Mouse (Mus musculus) intestine, embryonic 16.5 days (tissue): ENCODE measurements at regions not wholly inside any gene's neighbourhood (a gene's known extent, or its start where the extent isn't known, plus 50 kb on each side); places are given as distances from the start of the nearest gene placed in this dataset.

Experiments used
- ATAC-seq: fragments of 200-750 bp; cut with Nextera tagmentation; 2 replicates; pipeline ENCODE4 v1.8.0; 2017; ENCODE audit warnings: moderate TSS enrichment, moderate library complexity
- H3K27ac ChIP-seq: fragments of 300-500 bp; sonication (generic); 2 replicates; pipeline ENCODE4 v1.5.1; 2014; ENCODE audit warnings: mild to moderate bottlenecking, low read length
- H3K27me3 ChIP-seq: fragments of 300-500 bp; sonication (generic); replicated peaks from 2 replicates; pipeline ENCODE4 v1.6.1; 2014; ENCODE audit warnings: low read length, control low read depth, mixed read lengths; ENCODE audit not compliant: control insufficient read depth, insufficient read depth
- H3K36me3 ChIP-seq: fragments of 300-500 bp; sonication (generic); 2 replicates; pipeline ENCODE4 v1.6.1; 2014; ENCODE audit warnings: low read length, control low read depth; ENCODE audit not compliant: control insufficient read depth, insufficient read depth
- H3K4me1 ChIP-seq: fragments of 300-500 bp; sonication (generic); 2 replicates; pipeline ENCODE4 v1.6.1; 2014; ENCODE audit warnings: low read length, control low read depth, mixed read lengths; ENCODE audit not compliant: control insufficient read depth, insufficient read depth
- H3K4me2 ChIP-seq: fragments of 300-500 bp; sonication (generic); 2 replicates; pipeline ENCODE4 v1.6.1; 2014; ENCODE audit warnings: low read depth, low read length, control low read depth
- H3K4me3 ChIP-seq: fragments of 300-500 bp; sonication (generic); 2 replicates; pipeline ENCODE4 v1.5.1; 2014; ENCODE audit warnings: mild to moderate bottlenecking, low read length
- H3K9ac ChIP-seq: fragments of 300-500 bp; sonication (generic); 2 replicates; pipeline ENCODE4 v1.6.1; 2014; ENCODE audit warnings: low read depth, low read length
- H3K9me3 ChIP-seq: fragments of 300-500 bp; sonication (generic); 2 replicates; pipeline ENCODE4 v1.6.1; 2016; ENCODE audit warnings: low read length, control low read depth; ENCODE audit not compliant: control insufficient read depth
- WGBS: fragments of 180-500 bp; shearing (Covaris S2); extraction: QIAGEN DNeasy Blood & Tissue Kit; methylation state at CpG from one replicate; pipeline ENCODE4 v1.1.7; 2014; 5-methylcytosine and 5-hydroxymethylcytosine counted together

- no peak for ATAC-seq
- Histone ChIP-seq H3K4me1 (no peaks in the 10 kb centered on the region), H3K9ac (no peak overlapping the region), H3K27me3 (no peaks in the 10 kb centered on the region), H3K9me3 (no peaks in the 10 kb centered on the region), H3K4me3 (no peak overlapping the region), H3K27ac (no peak overlapping the region), H3K4me2 (no peak overlapping the region), H3K36me3 (no peaks in the 10 kb centered on the region)
- WGBS = 63% methylated on average over 4 of the region's 4 CpGs
Observed at GRCm38 (mm10) chr5:129406259-129406658, 94.8 kb upstream of the Sfswap start.

- Histone ChIP-seq H3K27ac (no peak overlapping the region), H3K9ac (no peak overlapping the region), H3K9me3 (no peaks in the 10 kb centered on the region), H3K4me2 (no peak overlapping the region), H3K27me3 (no peaks in the 10 kb centered on the region), H3K4me3 (no peak overlapping the region), H3K36me3 (no peaks in the 10 kb centered on the region), H3K4me1 (no peaks in the 10 kb centered on the region)
- ATAC-seq = peak; percentile 50
- 55% methylated on average over 14 of the region's 14 CpGs for WGBS
Observed at GRCm38 (mm10) chr5:129409440-129410004, 91.5 kb upstream of the Sfswap start.

GRCm38 (mm10) chr5:129412161-129412560 is 88.9 kb upstream of the Sfswap start:
- ATAC-seq = no peak

GRCm38 (mm10) chr5:129414960-129415706 is 85.9 kb upstream of the Sfswap start:
- H3K27me3 ChIP-seq = no peaks in the 10 kb centered on the region
- 21% methylated on average over 12 of the region's 12 CpGs for WGBS
- H3K9me3 ChIP-seq = no peaks in the 10 kb centered on the region
- peak overlapping the region; percentile 40; the same call in 1 of the 2 replicates for H3K9ac ChIP-seq
- H3K4me2 ChIP-seq = peak overlapping the region; percentile 43
- H3K4me1 ChIP-seq = peaks cover 6% of the 10 kb centered on the region
- H3K27ac ChIP-seq = peak overlapping the region; percentile 83
- no peaks in the 10 kb centered on the region for H3K36me3 ChIP-seq
- H3K4me3 ChIP-seq = peak overlapping the region; percentile 14; the same call in 1 of the 2 replicates
- ATAC-seq = peak; percentile 79

More at GRCm38 (mm10) chr5:129412161-129412560, 88.9 kb upstream of the Sfswap start:
- Histone ChIP-seq H3K4me3 (no peak overlapping the region), H3K4me1 (peaks cover 6% of the 10 kb centered on the region), H3K27ac (no peak overlapping the region), H3K9ac (no peak overlapping the region), H3K9me3 (no peaks in the 10 kb centered on the region), H3K4me2 (no peak overlapping the region), H3K27me3 (no peaks in the 10 kb centered on the region), H3K36me3 (no peaks in the 10 kb centered on the region)
- WGBS = 82% methylated on average over 6 of the region's 6 CpGs

- no peak overlapping the region for H3K9ac ChIP-seq
- no peak for ATAC-seq
- peaks cover 6% of the 10 kb centered on the region for H3K4me1 ChIP-seq
- no peaks in the 10 kb centered on the region for H3K36me3 ChIP-seq
- H3K27me3 ChIP-seq = no peaks in the 10 kb centered on the region
- no peak overlapping the region for H3K4me3 ChIP-seq
- H3K4me2 ChIP-seq = no peak overlapping the region
- peak overlapping the region; percentile 83 for H3K27ac ChIP-seq
- WGBS = 16% methylated on average over 3 of the region's 3 CpGs
- no peaks in the 10 kb centered on the region for H3K9me3 ChIP-seq
Observed at GRCm38 (mm10) chr5:129416425-129416824, 84.6 kb upstream of the Sfswap start.

GRCm38 (mm10) chr5:129417516-129417915 is 83.5 kb upstream of the Sfswap start:
- Histone ChIP-seq H3K4me2 (no peak overlapping the region), H3K9me3 (no peaks in the 10 kb centered on the region), H3K4me1 (peaks cover 6% of the 10 kb centered on the region), H3K9ac (no peak overlapping the region), H3K36me3 (no peaks in the 10 kb centered on the region), H3K27ac (no peak overlapping the region), H3K27me3 (no peaks in the 10 kb centered on the region), H3K4me3 (no peak overlapping the region)
- WGBS = 49% methylated on average over 3 of the region's 3 CpGs
- ATAC-seq = no peak

GRCm38 (mm10) chr5:129420981-129421380 is 80.0 kb upstream of the Sfswap start:
- H3K27me3 ChIP-seq = no peaks in the 10 kb centered on the region
- no peaks in the 10 kb centered on the region for H3K36me3 ChIP-seq
- 86% methylated on average over 2 of the region's 2 CpGs for WGBS
- H3K9ac ChIP-seq = no peak overlapping the region
- no peak overlapping the region for H3K4me3 ChIP-seq
- H3K27ac ChIP-seq = no peak overlapping the region
- ATAC-seq = no peak
- no peaks in the 10 kb centered on the region for H3K4me1 ChIP-seq
- H3K4me2 ChIP-seq = no peak overlapping the region
- no peaks in the 10 kb centered on the region for H3K9me3 ChIP-seq

GRCm38 (mm10) chr5:129429897-129430296 is 71.1 kb upstream of the Sfswap start:
- Histone ChIP-seq H3K9me3 (no peaks in the 10 kb centered on the region), H3K9ac (no peak overlapping the region), H3K36me3 (no peaks in the 10 kb centered on the region), H3K27me3 (no peaks in the 10 kb centered on the region), H3K4me2 (no peak overlapping the region), H3K4me1 (no peaks in the 10 kb centered on the region), H3K27ac (no peak overlapping the region), H3K4me3 (no peak overlapping the region)
- ATAC-seq = no peak

GRCm38 (mm10) chr5:129430330-129430729 is 70.7 kb upstream of the Sfswap start:
- Histone ChIP-seq H3K4me2 (no peak overlapping the region), H3K9me3 (no peaks in the 10 kb centered on the region), H3K27ac (no peak overlapping the region), H3K4me1 (no peaks in the 10 kb centered on the region), H3K36me3 (no peaks in the 10 kb centered on the region), H3K4me3 (no peak overlapping the region), H3K27me3 (no peaks in the 10 kb centered on the region), H3K9ac (no peak overlapping the region)
- ATAC-seq = no peak
- 75% methylated on average over 3 of the region's 3 CpGs for WGBS
